Mouse (Mus musculus): ENCODE data around the gene Dolpp1.

Gene Dolpp1

GRCm38 (mm10) chr2:30392114-30392576 lies at the start of gene Dolpp1:
Dolpp1 (plus strand) TSS chr2:30392254.
- peak; percentile 97 for DNase-seq (ENCODE audit: extremely low spot score, low spot score)

- DNase-seq (ENCODE audit: extremely low spot score, low spot score) = no peak
Measured at GRCm38 (mm10) chr2:30342544-30342943, 49.5 kb upstream of the Dolpp1 start.

- no peak for DNase-seq (ENCODE audit: extremely low spot score, low spot score)
Measured at GRCm38 (mm10) chr2:30343601-30344137, 48.4 kb upstream of the Dolpp1 start.

GRCm38 (mm10) chr2:30345971-30346676 lies 45.9 kb upstream of the Dolpp1 start:
- no peak for DNase-seq (ENCODE audit: extremely low spot score, low spot score)

GRCm38 (mm10) chr2:30349196-30349595 lies 42.9 kb upstream of the Dolpp1 start:
- DNase-seq (ENCODE audit: extremely low spot score, low spot score) = no peak

- DNase-seq (ENCODE audit: extremely low spot score, low spot score) = no peak
Measured at GRCm38 (mm10) chr2:30351149-30351548, 40.9 kb upstream of the Dolpp1 start.

GRCm38 (mm10) chr2:30355861-30356260 lies 36.2 kb upstream of the Dolpp1 start:
- no peak for DNase-seq (ENCODE audit: extremely low spot score, low spot score)

- DNase-seq (ENCODE audit: extremely low spot score, low spot score) = no peak
Measured at GRCm38 (mm10) chr2:30356266-30356665, 35.8 kb upstream of the Dolpp1 start.

- no peak for DNase-seq (ENCODE audit: extremely low spot score, low spot score)
Measured at GRCm38 (mm10) chr2:30356906-30357305, 35.1 kb upstream of the Dolpp1 start.

- peak; percentile 33 for DNase-seq (ENCODE audit: extremely low spot score, low spot score)
Measured at GRCm38 (mm10) chr2:30357552-30358510, 34.2 kb upstream of the Dolpp1 start.

GRCm38 (mm10) chr2:30358533-30359531 lies 33.2 kb upstream of the Dolpp1 start, which contains the start of gene Sh3glb2:
Sh3glb2 (minus strand) TSS chr2:30359337.
- peak; percentile 82 for DNase-seq (ENCODE audit: extremely low spot score, low spot score)

GRCm38 (mm10) chr2:30360626-30361025 lies 31.4 kb upstream of the Dolpp1 start:
- DNase-seq (ENCODE audit: extremely low spot score, low spot score) = no peak

- DNase-seq (ENCODE audit: extremely low spot score, low spot score) = no peak
Measured at GRCm38 (mm10) chr2:30362865-30363264, 29.2 kb upstream of the Dolpp1 start.

- DNase-seq (ENCODE audit: extremely low spot score, low spot score) = peak; percentile 96
Measured at GRCm38 (mm10) chr2:30363773-30364650, 28.0 kb upstream of the Dolpp1 start, which contains the start of gene Miga2. Miga2 (plus strand) TSS chr2:30364233.

GRCm38 (mm10) chr2:30365281-30366069 lies 26.6 kb upstream of the Dolpp1 start:
- DNase-seq (ENCODE audit: extremely low spot score, low spot score) = no peak

GRCm38 (mm10) chr2:30366203-30366602 lies 25.9 kb upstream of the Dolpp1 start:
- DNase-seq (ENCODE audit: extremely low spot score, low spot score) = no peak

GRCm38 (mm10) chr2:30371544-30371943 lies 20.5 kb upstream of the Dolpp1 start:
- no peak for DNase-seq (ENCODE audit: extremely low spot score, low spot score)

GRCm38 (mm10) chr2:30372726-30373125 lies 19.3 kb upstream of the Dolpp1 start:
- no peak for DNase-seq (ENCODE audit: extremely low spot score, low spot score)

- no peak for DNase-seq (ENCODE audit: extremely low spot score, low spot score)
Measured at GRCm38 (mm10) chr2:30375893-30376292, 16.2 kb upstream of the Dolpp1 start.
